In genomic region chr11:70322528-70322927, GRCm38 (mm10) we compare ENCODE assay signal across 12 mouse cellular contexts. TPM values are rescaled to one million over a fixed set of nuclear protein-coding genes. Genes with fewer than 3 reads are reported as not detected.
A peak's percentile ranks its signal among the peaks of the same experiment; 100 is the strongest.
DNase-seq lines count a peak whose midpoint lies in the region; ATAC-seq lines count a peak whose summit lies in the region.
"Had no signal": no experiment of that assay in that cellular context is flagged by ENCODE, and none has a peak within 500 bp of the region (broad histone marks: within the 10 kb centered on the region; RNA-seq: fewer than 3 reads in every experiment).

Gene Alox12e (minus strand): TSS chr11:70322628.

- H3K4me1 ChIP-seq in forebrain, embryonic 10.5 days = peaks cover 9% of the 10 kb centered on the region
- no peaks in the 10 kb centered on the region for H3K4me1 ChIP-seq in forebrain, embryonic 16.5 days (replicated peaks; ENCODE audit: control insufficient read depth, insufficient read depth, low read length)
- no peaks in the 10 kb centered on the region; the same call in 1 of the 2 replicates for H3K4me1 ChIP-seq in liver, embryonic 11.5 days (replicated peaks; ENCODE audit: control insufficient read depth, insufficient read depth, low read length)
- peaks cover 8% of the 10 kb centered on the region; the same call in 1 of the 2 replicates for H3K4me1 ChIP-seq in hindbrain, embryonic 15.5 days (replicated peaks)
- no peaks in the 10 kb centered on the region for H3K4me1 ChIP-seq in midbrain, embryonic 14.5 days (ENCODE audit: control insufficient read depth, insufficient read depth, low read length)

- H3K36me3 ChIP-seq in forebrain, embryonic 10.5 days (replicated peaks) = no peaks in the 10 kb centered on the region
- H3K36me3 ChIP-seq in forebrain, embryonic 16.5 days (ENCODE audit: control insufficient read depth, insufficient read depth) = no peaks in the 10 kb centered on the region
- H3K36me3 ChIP-seq in liver, embryonic 11.5 days (ENCODE audit: control insufficient read depth, insufficient read depth, low read length) = no peaks in the 10 kb centered on the region
- no peaks in the 10 kb centered on the region for H3K36me3 ChIP-seq in hindbrain, embryonic 15.5 days
- H3K36me3 ChIP-seq in midbrain, embryonic 14.5 days (ENCODE audit: control insufficient read depth, insufficient read depth, low read length) = no peaks in the 10 kb centered on the region

- 25% methylated on average over 7 of the region's 7 CpGs for WGBS in forebrain, embryonic 10.5 days
- 24% methylated on average over 7 of the region's 7 CpGs for WGBS in forebrain, embryonic 16.5 days
- WGBS in liver, embryonic 11.5 days = 29% methylated on average over 7 of the region's 7 CpGs
- 30% methylated on average over 7 of the region's 7 CpGs for WGBS in hindbrain, embryonic 15.5 days
- WGBS in midbrain, embryonic 14.5 days = 25% methylated on average over 7 of the region's 7 CpGs

- no peak for ATAC-seq in forebrain, embryonic 16.5 days
- no peak for ATAC-seq in liver, embryonic 11.5 days (replicated peaks; ENCODE audit: low FRiP score)
- ATAC-seq in hindbrain, embryonic 15.5 days (ENCODE audit: low FRiP score, low read depth) = no peak
- ATAC-seq in midbrain, embryonic 14.5 days (ENCODE audit: low FRiP score, low TSS enrichment) = no peak
- no peak for ATAC-seq in megakaryocyte progenitor cell, adult 5-6 weeks (replicated peaks; ENCODE audit: poor library complexity)
- ATAC-seq: Patski had no signal

- H3K9me3 ChIP-seq in forebrain, embryonic 10.5 days = no peaks in the 10 kb centered on the region
- H3K9me3 ChIP-seq in forebrain, embryonic 16.5 days (ENCODE audit: control insufficient read depth, low read length) = no peaks in the 10 kb centered on the region
- H3K9me3 ChIP-seq in liver, embryonic 11.5 days (ENCODE audit: control insufficient read depth, low read length) = no peaks in the 10 kb centered on the region
- no peaks in the 10 kb centered on the region for H3K9me3 ChIP-seq in hindbrain, embryonic 15.5 days
- H3K9me3 ChIP-seq in midbrain, embryonic 14.5 days (ENCODE audit: control insufficient read depth, low read length) = no peaks in the 10 kb centered on the region

- no peak within 1 kb of the TSS for H3K9ac ChIP-seq in forebrain, embryonic 16.5 days (replicated peaks; ENCODE audit: low read depth, low read length)
- no peak within 1 kb of the TSS for H3K9ac ChIP-seq in liver, embryonic 11.5 days (ENCODE audit: low read depth, low read length)
- no peak within 1 kb of the TSS for H3K9ac ChIP-seq in hindbrain, embryonic 15.5 days
- no peak within 1 kb of the TSS for H3K9ac ChIP-seq in midbrain, embryonic 14.5 days (replicated peaks; ENCODE audit: low read length)

- peaks cover 64% of the 10 kb centered on the region for H3K27me3 ChIP-seq in forebrain, embryonic 10.5 days (ENCODE audit: poor library complexity, severe bottlenecking)
- H3K27me3 ChIP-seq in forebrain, embryonic 16.5 days (replicated peaks; ENCODE audit: control insufficient read depth, insufficient read depth, low read length) = peaks cover 21% of the 10 kb centered on the region
- peaks cover 48% of the 10 kb centered on the region for H3K27me3 ChIP-seq in liver, embryonic 11.5 days (replicated peaks; ENCODE audit: control insufficient read depth, insufficient read depth, low read length)
- H3K27me3 ChIP-seq in hindbrain, embryonic 15.5 days = peaks cover 31% of the 10 kb centered on the region
- H3K27me3 ChIP-seq in midbrain, embryonic 14.5 days (ENCODE audit: control insufficient read depth, insufficient read depth, low read length) = peaks cover 14% of the 10 kb centered on the region

- no peak within 1 kb of the TSS for H3K27ac ChIP-seq in forebrain, embryonic 10.5 days
- H3K27ac ChIP-seq in forebrain, embryonic 16.5 days (ENCODE audit: low read length) = no peak within 1 kb of the TSS
- H3K27ac ChIP-seq in liver, embryonic 11.5 days (ENCODE audit: low read depth, low read length) = no peak within 1 kb of the TSS
- no peak within 1 kb of the TSS for H3K27ac ChIP-seq in hindbrain, embryonic 15.5 days (replicated peaks)
- no peak within 1 kb of the TSS for H3K27ac ChIP-seq in midbrain, embryonic 14.5 days (replicated peaks; ENCODE audit: low read depth, low read length)

- DNase-seq in forebrain, embryonic 10.5 days (ENCODE audit: extremely low spot score, low spot score) = no peak
- DNase-seq in liver, embryonic 11.5 days (ENCODE audit: low spot score) = no peak
- DNase-seq in liver = no peak
- DNase-seq in midbrain, embryonic 14.5 days = no peak
- DNase-seq in adrenal gland, postnatal 36 days = no peak
- DNase-seq: heart, postnatal 4 days; lung, adult 2 months had no signal

- peak within 1 kb of the TSS; percentile 31 for H3K4me3 ChIP-seq in forebrain, embryonic 10.5 days
- H3K4me3 ChIP-seq in forebrain, embryonic 16.5 days (replicated peaks; ENCODE audit: low read length) = no peak within 1 kb of the TSS
- H3K4me3 ChIP-seq in liver, embryonic 11.5 days (ENCODE audit: low read depth, low read length) = peak within 1 kb of the TSS; percentile 13; the same call in 1 of the 2 replicates
- no peak within 1 kb of the TSS for H3K4me3 ChIP-seq in hindbrain, embryonic 15.5 days
- 0 out of 2 replicates have a peak within 1 kb of the TSS, but pooled peaks have one; percentile 2 for H3K4me3 ChIP-seq in midbrain, embryonic 14.5 days (replicated peaks; ENCODE audit: low read depth, low read length)

- no peak within 1 kb of the TSS for H3K4me2 ChIP-seq in forebrain, embryonic 16.5 days (ENCODE audit: low read length)
- H3K4me2 ChIP-seq in liver, embryonic 11.5 days = peak within 1 kb of the TSS; percentile 28; the same call in 1 of the 2 replicates
- H3K4me2 ChIP-seq in hindbrain, embryonic 15.5 days = peak within 1 kb of the TSS; percentile 33
- peak within 1 kb of the TSS; percentile 27; the same call in 1 of the 2 replicates for H3K4me2 ChIP-seq in midbrain, embryonic 14.5 days (ENCODE audit: low read length)

RNA-seq across cellular contexts. Expression of gene Alox12e, which starts in this region (rescaled TPM):
- polyA plus RNA-seq in forebrain, embryonic 10.5 days (2016; fragmentation: Nextera tagmentation; extraction: Ambion mirVana) = not detected in 2 replicates
- not detected in 2 replicates for polyA plus RNA-seq in forebrain, embryonic 16.5 days (2015; fragmentation: Nextera tagmentation; extraction: Ambion mirVana)
- 0.29 TPM in 1 of 2 replicates, not detected in the other for polyA plus RNA-seq in liver, embryonic 11.5 days (2014; fragmentation: Nextera tagmentation; extraction: Ambion mirVana)
- 0.08 TPM in 1 of 2 replicates, not detected in the other for polyA plus RNA-seq in hindbrain, embryonic 15.5 days (2015; fragmentation: Nextera tagmentation; extraction: Ambion mirVana)
- polyA plus RNA-seq in midbrain, embryonic 14.5 days (2014; fragmentation: Nextera tagmentation; extraction: Ambion mirVana) = not detected in 2 replicates
- 0.39 TPM in 1 of 2 replicates, not detected in the other for total RNA-seq in megakaryocyte progenitor cell, adult 5-6 weeks (2015)
- total RNA-seq in megakaryocyte progenitor cell, adult 5-6 weeks (2017) = not detected in 2 replicates
- not detected for total RNA-seq in adrenal gland, postnatal 36 days (2021)
- total RNA-seq: layer of hippocampus, postnatal 10 days had no signal
- polyA plus RNA-seq: Patski had no signal

Comparison
In these comparisons a context has a peak if more than half of its experiments do, and no peak if none do; other contexts are left out.
1. H3K4me3 ChIP-seq: peak in forebrain, embryonic 10.5 days (single experiment), liver, embryonic 11.5 days (single experiment) and midbrain, embryonic 14.5 days (single experiment); none in forebrain, embryonic 16.5 days (single experiment) and hindbrain, embryonic 15.5 days (single experiment).